Mouse (Mus musculus): ENCODE results near the gene Eif4enif1. TPM values are rescaled to one million over a fixed set of nuclear protein-coding genes. Genes with fewer than 3 reads are reported as not detected.
"Not testable (repeated sequence)": the region's sequence is repeated elsewhere in the genome, so short reads cannot be mapped to it uniquely, and the experiment has no call there.

Gene Eif4enif1
- polyA plus RNA-seq (2012; rRNA removed): 43.1 and 47.5 TPM in 2 replicates

- WGBS: under 1% methylated on average over 46 of the region's 57 CpGs
- no peak for DNase-seq (ENCODE audit: low read depth, low spot score)
Observed at GRCm38 (mm10) chr11:3202231-3202701, at the start of gene Eif4enif1. Gene Eif4enif1, plus strand, starts transcription at chr11:3202392.

- DNase-seq (ENCODE audit: low read depth, low spot score): not testable (repeated sequence)
- WGBS: 57% methylated on average over 1 of the region's 1 CpGs
Observed at GRCm38 (mm10) chr11:3153666-3154397, 48.4 kb upstream of the Eif4enif1 start.

GRCm38 (mm10) chr11:3156991-3157390 is 45.2 kb upstream of the Eif4enif1 start:
- DNase-seq (ENCODE audit: low read depth, low spot score): not testable (repeated sequence)
- 97% methylated on average over 2 of the region's 3 CpGs for WGBS

- 95% methylated on average over 6 of the region's 6 CpGs for WGBS
- DNase-seq (ENCODE audit: low read depth, low spot score): not testable (repeated sequence)
Observed at GRCm38 (mm10) chr11:3157996-3158395, 44.2 kb upstream of the Eif4enif1 start.

GRCm38 (mm10) chr11:3158800-3159199 is 43.4 kb upstream of the Eif4enif1 start:
- not testable (repeated sequence) for DNase-seq (ENCODE audit: low read depth, low spot score)
- WGBS: 86% methylated on average over 4 of the region's 4 CpGs

GRCm38 (mm10) chr11:3161370-3161769 is 40.8 kb upstream of the Eif4enif1 start:
- 42% methylated on average over 1 of the region's 2 CpGs for WGBS
- DNase-seq (ENCODE audit: low read depth, low spot score): not testable (repeated sequence)

- 68% methylated on average over 5 of the region's 5 CpGs for WGBS
- not testable (repeated sequence) for DNase-seq (ENCODE audit: low read depth, low spot score)
Observed at GRCm38 (mm10) chr11:3162236-3162897, 39.8 kb upstream of the Eif4enif1 start.

GRCm38 (mm10) chr11:3163122-3163521 is 39.1 kb upstream of the Eif4enif1 start:
- WGBS: 85% methylated on average over 2 of the region's 2 CpGs
- not testable (repeated sequence) for DNase-seq (ENCODE audit: low read depth, low spot score)

GRCm38 (mm10) chr11:3163661-3164060 is 38.5 kb upstream of the Eif4enif1 start:
- WGBS: 48% methylated on average over 3 of the region's 3 CpGs
- DNase-seq (ENCODE audit: low read depth, low spot score): not testable (repeated sequence)

- DNase-seq (ENCODE audit: low read depth, low spot score): not testable (repeated sequence)
- WGBS: 88% methylated on average over 3 of the region's 5 CpGs
Observed at GRCm38 (mm10) chr11:3165210-3165782, 36.9 kb upstream of the Eif4enif1 start.

- not testable (repeated sequence) for DNase-seq (ENCODE audit: low read depth, low spot score)
Observed at GRCm38 (mm10) chr11:3166321-3166720, 35.9 kb upstream of the Eif4enif1 start.

GRCm38 (mm10) chr11:3167129-3167528 is 35.1 kb upstream of the Eif4enif1 start:
- not testable (repeated sequence) for DNase-seq (ENCODE audit: low read depth, low spot score)

GRCm38 (mm10) chr11:3167571-3168001 is 34.6 kb upstream of the Eif4enif1 start:
- not testable (repeated sequence) for DNase-seq (ENCODE audit: low read depth, low spot score)
- WGBS: 70% methylated on average over 4 of the region's 4 CpGs

More at GRCm38 (mm10) chr11:3167129-3167528, 35.1 kb upstream of the Eif4enif1 start:
- 92% methylated on average over 4 of the region's 4 CpGs for WGBS

- DNase-seq (ENCODE audit: low read depth, low spot score): not testable (repeated sequence)
- WGBS: 65% methylated on average over 2 of the region's 2 CpGs
Observed at GRCm38 (mm10) chr11:3169042-3169441, 33.1 kb upstream of the Eif4enif1 start.

GRCm38 (mm10) chr11:3171931-3172330 is 30.3 kb upstream of the Eif4enif1 start:
- not testable (repeated sequence) for DNase-seq (ENCODE audit: low read depth, low spot score)
- WGBS: 66% methylated on average over 1 of the region's 1 CpGs

- WGBS: 66% methylated on average over 6 of the region's 6 CpGs
- not testable (repeated sequence) for DNase-seq (ENCODE audit: low read depth, low spot score)
Observed at GRCm38 (mm10) chr11:3172526-3172925, 29.7 kb upstream of the Eif4enif1 start.

- WGBS: 71% methylated on average over 11 of the region's 11 CpGs
- DNase-seq (ENCODE audit: low read depth, low spot score): not testable (repeated sequence)
Observed at GRCm38 (mm10) chr11:3173425-3174318, 28.5 kb upstream of the Eif4enif1 start.

GRCm38 (mm10) chr11:3178968-3179725 is 23.0 kb upstream of the Eif4enif1 start:
- 84% methylated on average over 6 of the region's 6 CpGs for WGBS
- DNase-seq (ENCODE audit: low read depth, low spot score): not testable (repeated sequence)

- WGBS: 84% methylated on average over 7 of the region's 7 CpGs
- not testable (repeated sequence) for DNase-seq (ENCODE audit: low read depth, low spot score)
Observed at GRCm38 (mm10) chr11:3179726-3180092, 22.5 kb upstream of the Eif4enif1 start.

Measured in large intestine, adult 2 months (tissue).